Mouse (Mus musculus) kidney, embryonic 16.5 days (tissue): Measurements from ENCODE around the gene Phldb3. TPM values are rescaled to one million over a fixed set of nuclear protein-coding genes. Genes with fewer than 3 reads are reported as not detected.

Experiments
- ATAC-seq: fragments of 200-750 bp; cut with Nextera tagmentation; 2 replicates; pipeline ENCODE4 v1.8.0; 2017; ENCODE audit warnings: moderate TSS enrichment; ENCODE audit not compliant: low FRiP score, low TSS enrichment
- H3K27ac ChIP-seq: fragments of 300-500 bp; sonication (generic); 2 replicates; pipeline ENCODE4 v1.5.1; 2014; ENCODE audit warnings: low read length
- H3K27me3 ChIP-seq: fragments of 300-500 bp; sonication (generic); 2 replicates; pipeline ENCODE4 v1.6.1; 2014; ENCODE audit warnings: low read length, control low read depth, mixed read lengths; ENCODE audit not compliant: insufficient read depth
- H3K36me3 ChIP-seq: fragments of 300-500 bp; sonication (generic); 2 replicates; pipeline ENCODE4 v1.6.1; 2014; ENCODE audit warnings: low read length, control low read depth, mixed read lengths; ENCODE audit not compliant: insufficient read depth
- H3K4me1 ChIP-seq: fragments of 300-500 bp; sonication (generic); 2 replicates; pipeline ENCODE4 v1.6.1; 2014; ENCODE audit warnings: low read length, control low read depth, mixed read lengths; ENCODE audit not compliant: insufficient read depth
- H3K4me2 ChIP-seq: fragments of 300-500 bp; sonication (generic); replicated peaks from 2 replicates; pipeline ENCODE4 v1.6.1; 2014; ENCODE audit warnings: low read depth, low read length
- H3K4me3 ChIP-seq: fragments of 300-500 bp; sonication (generic); 2 replicates; pipeline ENCODE4 v1.5.1; 2014; ENCODE audit warnings: mild to moderate bottlenecking, low read length
- H3K9ac ChIP-seq: fragments of 300-500 bp; sonication (generic); replicated peaks from 2 replicates; pipeline ENCODE4 v1.6.1; 2014; ENCODE audit warnings: low read length
- H3K9me3 ChIP-seq: fragments of 300-500 bp; sonication (generic); 2 replicates; pipeline ENCODE4 v1.6.1; 2016; ENCODE audit warnings: low read length, control low read depth
- WGBS: fragments of 180-500 bp; shearing (Covaris S2); extraction: QIAGEN DNeasy Blood & Tissue Kit; methylation state at CpG from one replicate; pipeline ENCODE4 v1.1.7; 2014; 5-methylcytosine and 5-hydroxymethylcytosine counted together
- polyA plus RNA-seq: library from polyadenylated mRNA; unstranded; fragments of >200 nt; fragmentation: Nextera tagmentation; extraction: Ambion mirVana; gene quantifications from 2 replicates; pipeline ENCODE4 v1.2.1, GENCODE M21; 2015

Phldb3 gene
- polyA plus RNA-seq, 1 experiment from 2014 or later, result 0.14 TPM

DNA sequence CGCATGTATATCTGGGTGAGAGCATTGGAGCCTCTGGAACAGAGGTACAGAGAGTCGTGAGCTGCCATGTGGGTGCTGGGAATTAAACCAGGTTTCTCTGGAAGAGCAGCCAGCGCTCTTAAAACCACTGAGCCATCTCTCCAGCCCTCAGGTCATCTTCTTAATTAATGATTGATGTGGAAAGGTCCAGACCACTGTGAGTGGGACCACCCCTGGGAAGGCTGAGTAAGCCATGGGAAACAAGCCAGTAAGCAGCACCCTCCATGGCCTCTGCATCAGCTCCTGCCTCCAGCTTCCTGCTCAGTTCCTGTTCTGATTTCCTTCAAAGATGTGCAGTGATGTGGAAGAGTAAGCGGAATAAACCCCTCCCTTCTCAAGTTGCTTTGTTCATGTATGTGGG is 18.4 kb upstream of the Phldb3 start:
- H3K4me1 ChIP-seq, result peaks cover 38% of the 10 kb centered on the region
- WGBS, result 39% methylated on average over 4 of the region's 4 CpGs
- no peak overlapping the region for H3K4me2 ChIP-seq
- no peaks in the 10 kb centered on the region for H3K27me3 ChIP-seq
- peak; percentile 67 for ATAC-seq
- no peaks in the 10 kb centered on the region for H3K9me3 ChIP-seq
- peak overlapping the region; percentile 64 for H3K27ac ChIP-seq
- no peak overlapping the region for H3K9ac ChIP-seq
- H3K4me3 ChIP-seq, result no peak overlapping the region
- no peaks in the 10 kb centered on the region for H3K36me3 ChIP-seq

- Histone ChIP-seq H3K4me1 (peaks cover 35% of the 10 kb centered on the region), H3K9me3 (no peaks in the 10 kb centered on the region), H3K27me3 (no peaks in the 10 kb centered on the region), H3K4me2 (no peak overlapping the region), H3K36me3 (no peaks in the 10 kb centered on the region), H3K9ac (no peak overlapping the region), H3K27ac (peak overlapping the region; percentile 64), H3K4me3 (no peak overlapping the region)
- 71% methylated on average over 6 of the region's 6 CpGs for WGBS
- ATAC-seq, result no peak
These were observed 17.8 kb upstream of the Phldb3 start for GRCm38 (mm10) chr7:24592781-24593180.

DNA sequence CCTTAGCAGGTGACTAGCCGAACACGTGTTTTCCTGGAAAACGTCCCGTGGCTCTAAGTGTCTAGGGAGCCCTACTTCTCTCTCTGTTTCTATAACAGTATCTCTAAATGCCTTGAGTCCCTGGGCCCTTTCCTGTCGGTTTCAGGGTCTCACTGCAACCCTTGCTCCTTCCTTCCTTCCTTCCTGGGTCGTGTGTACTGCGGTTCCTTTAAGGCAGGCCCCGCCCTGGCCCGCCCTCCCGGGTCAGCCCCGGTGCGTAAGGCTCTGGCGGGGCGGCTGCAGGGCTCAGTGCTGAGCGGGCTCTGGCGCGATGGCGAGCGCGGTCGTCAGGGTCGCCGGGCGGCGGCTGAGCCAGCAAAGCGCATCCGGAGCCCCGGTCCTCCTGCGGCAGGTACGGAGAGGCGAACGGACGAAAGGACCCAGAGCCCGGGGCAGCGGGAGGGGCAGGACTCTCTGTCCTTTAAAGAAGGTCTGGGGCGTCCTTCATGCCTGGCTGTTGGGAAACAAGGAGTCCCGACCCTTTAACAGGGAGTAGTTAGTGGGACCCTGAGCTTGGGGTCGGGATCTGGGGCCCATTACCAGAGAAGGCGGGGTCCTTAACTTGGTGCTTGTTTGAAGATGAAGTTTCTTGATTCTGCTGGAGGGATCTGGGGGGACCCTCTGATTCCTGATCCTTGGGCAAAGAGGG is 16.8 kb upstream of the Phldb3 start:
- Histone ChIP-seq H3K4me2 (peak overlapping the region; percentile 82), H3K27me3 (no peaks in the 10 kb centered on the region), H3K36me3 (no peaks in the 10 kb centered on the region), H3K27ac (peak overlapping the region; percentile 21; the same call in 1 of the 2 replicates), H3K4me1 (peaks cover 34% of the 10 kb centered on the region), H3K9me3 (no peaks in the 10 kb centered on the region), H3K4me3 (peak overlapping the region; percentile 77), H3K9ac (peak overlapping the region; percentile 85)
- 2% methylated on average over 37 of the region's 39 CpGs for WGBS
- ATAC-seq, result peak; percentile 91

- WGBS, result 3% methylated on average over 13 of the region's 13 CpGs
- ATAC-seq, result 0 out of 2 replicates have a peak, but pooled peaks have one; percentile 5
- peak overlapping the region; percentile 82 for H3K4me2 ChIP-seq
These were observed 16.2 kb upstream of the Phldb3 start for GRCm38 (mm10) chr7:24594309-24594803.

DNA sequence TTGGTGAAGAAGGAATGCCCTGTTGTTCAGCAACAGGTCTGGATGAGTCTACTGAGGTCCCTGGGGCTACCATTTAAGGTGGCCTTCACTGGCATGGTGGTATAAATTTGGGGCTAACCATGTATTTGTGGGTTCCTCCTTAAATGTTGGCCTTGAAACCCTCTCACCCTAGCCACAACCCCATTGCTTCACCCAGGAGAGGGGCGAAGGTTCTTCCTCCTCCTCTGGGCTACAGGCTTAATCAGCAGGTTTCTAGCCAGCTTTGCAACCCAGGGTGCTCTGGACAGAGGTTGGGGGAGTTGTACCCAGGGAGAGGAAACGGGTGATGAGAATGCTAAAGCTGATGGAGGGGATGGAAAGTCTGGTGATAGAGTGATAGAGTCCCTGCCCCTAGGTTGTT is 15.1 kb upstream of the Phldb3 start:
- Histone ChIP-seq H3K4me3 (no peak overlapping the region), H3K9ac (no peak overlapping the region), H3K4me1 (peaks cover 34% of the 10 kb centered on the region), H3K4me2 (peak overlapping the region; percentile 82), H3K9me3 (no peaks in the 10 kb centered on the region), H3K27ac (no peak overlapping the region), H3K36me3 (no peaks in the 10 kb centered on the region), H3K27me3 (no peaks in the 10 kb centered on the region)
- 67% methylated on average over 2 of the region's 2 CpGs for WGBS
- ATAC-seq, result no peak

More at GRCm38 (mm10) chr7:24594309-24594803, 16.2 kb upstream of the Phldb3 start:
- H3K9me3 ChIP-seq, result no peaks in the 10 kb centered on the region
- H3K4me3 ChIP-seq, result peak overlapping the region; percentile 77
- H3K27ac ChIP-seq, result peak overlapping the region; percentile 21; the same call in 1 of the 2 replicates
- peaks cover 34% of the 10 kb centered on the region for H3K4me1 ChIP-seq
- H3K36me3 ChIP-seq, result no peaks in the 10 kb centered on the region
- peak overlapping the region; percentile 85 for H3K9ac ChIP-seq
- no peaks in the 10 kb centered on the region for H3K27me3 ChIP-seq

DNA sequence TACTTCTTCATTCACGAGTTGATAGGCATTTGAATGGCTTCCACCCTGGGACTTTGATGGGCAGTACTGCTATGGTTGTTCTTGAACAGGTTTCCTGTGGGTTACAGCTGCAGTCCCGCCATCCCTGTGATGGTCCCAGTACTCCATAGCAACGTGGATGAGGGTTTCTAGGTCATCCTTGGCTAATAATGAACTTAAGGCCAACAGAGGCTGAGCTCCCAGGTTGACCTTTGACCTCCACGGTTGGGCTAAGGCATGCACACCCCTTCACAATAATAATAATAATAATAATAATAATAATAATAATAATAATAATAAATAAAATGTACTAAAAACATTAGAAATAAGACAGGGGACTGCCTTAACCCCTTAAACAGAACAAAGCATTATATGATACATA is 12.4 kb upstream of the Phldb3 start:
- no peak overlapping the region for H3K4me3 ChIP-seq
- no peaks in the 10 kb centered on the region for H3K9me3 ChIP-seq
- H3K36me3 ChIP-seq, result no peaks in the 10 kb centered on the region
- H3K27me3 ChIP-seq, result no peaks in the 10 kb centered on the region
- H3K4me1 ChIP-seq, result peaks cover 20% of the 10 kb centered on the region; the same call in 1 of the 2 replicates
- no peak for ATAC-seq
- no peak overlapping the region for H3K27ac ChIP-seq
- H3K4me2 ChIP-seq, result no peak overlapping the region
- no peak overlapping the region for H3K9ac ChIP-seq
- WGBS, result 73% methylated on average over 4 of the region's 4 CpGs

DNA sequence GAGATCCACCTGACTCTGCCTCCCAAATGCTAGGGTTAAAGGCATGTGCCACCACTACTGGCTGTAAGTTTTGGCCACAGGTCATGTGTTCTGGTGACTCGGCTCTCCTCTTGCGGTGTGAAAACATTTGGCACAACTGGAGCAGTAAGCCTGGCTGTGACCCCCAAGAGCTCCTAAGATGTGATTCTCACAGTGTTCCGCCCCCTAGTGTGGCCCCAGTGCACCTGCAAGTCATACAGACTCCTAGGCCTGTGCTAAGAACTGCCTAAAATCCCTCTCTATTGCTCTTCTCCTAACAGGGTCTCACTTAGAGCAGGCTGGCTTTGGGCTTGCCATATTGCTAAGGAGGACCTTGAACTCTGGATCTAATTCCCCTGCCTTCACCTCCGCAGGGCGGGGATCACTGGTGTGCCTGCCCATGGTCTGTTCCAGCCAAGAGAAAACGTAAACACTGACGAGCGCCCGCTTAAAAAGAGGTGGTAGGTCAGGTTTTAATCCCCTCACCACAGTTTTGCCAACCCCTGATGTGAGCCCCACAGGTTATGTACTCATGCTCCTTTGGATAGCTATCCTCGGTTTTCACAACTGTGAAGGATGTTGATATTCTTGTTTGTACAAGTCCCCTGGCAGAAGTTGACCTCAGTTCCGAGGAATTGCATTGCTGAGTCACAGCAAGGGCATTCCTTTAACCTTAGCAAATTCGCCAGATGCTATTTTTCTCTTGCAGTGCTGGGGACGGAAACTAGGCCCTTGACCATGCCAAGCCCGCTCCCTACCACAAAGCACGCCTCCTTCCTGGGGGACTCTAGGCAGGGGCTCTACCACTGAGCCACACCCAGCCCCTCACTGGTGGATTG is 11.1 kb upstream of the Phldb3 start:
- no peaks in the 10 kb centered on the region for H3K9me3 ChIP-seq
- no peaks in the 10 kb centered on the region for H3K27me3 ChIP-seq
- H3K36me3 ChIP-seq, result no peaks in the 10 kb centered on the region
- H3K27ac ChIP-seq, result no peak overlapping the region
- H3K4me1 ChIP-seq, result 0 out of 2 replicates have a peak, but pooled peaks cover 11% of the 10 kb centered on the region
- no peak overlapping the region for H3K4me2 ChIP-seq
- H3K9ac ChIP-seq, result no peak overlapping the region
- ATAC-seq, result no peak
- H3K4me3 ChIP-seq, result no peak overlapping the region
- WGBS, result 79% methylated on average over 15 of the region's 15 CpGs

DNA sequence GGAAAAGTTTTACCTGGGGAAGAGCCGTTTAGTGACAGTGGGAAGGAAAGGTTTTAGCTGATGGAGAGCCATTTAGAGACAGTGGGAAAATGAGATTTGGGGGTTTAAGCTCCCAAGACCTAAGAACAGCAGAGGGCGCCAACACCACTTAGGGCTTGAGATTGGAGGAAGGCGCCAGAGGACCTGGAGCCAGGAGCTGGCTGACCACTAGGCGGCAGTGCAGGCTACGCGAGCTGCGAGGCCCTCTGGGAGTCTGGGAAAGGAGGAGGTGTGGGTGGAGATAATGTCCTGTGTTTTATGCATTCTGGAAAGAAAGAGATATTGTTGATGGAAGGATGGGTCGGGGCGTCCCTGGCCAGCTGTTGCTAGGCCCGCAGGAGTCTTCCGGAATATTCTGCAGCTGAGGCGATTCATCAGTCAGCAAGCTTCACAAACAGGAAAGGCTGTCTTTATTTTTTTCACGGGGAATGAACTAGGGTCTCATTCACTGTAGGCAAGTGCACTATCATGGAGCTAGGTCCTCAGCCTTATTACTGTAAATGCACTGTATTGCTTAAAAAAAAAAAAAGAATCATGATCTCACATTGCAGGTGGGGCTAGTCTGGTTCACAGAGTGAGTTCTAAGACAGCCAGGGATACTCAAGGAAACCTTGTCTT is 9.5 kb upstream of the Phldb3 start:
- H3K4me2 ChIP-seq, result peak overlapping the region; percentile 40
- H3K9me3 ChIP-seq, result no peaks in the 10 kb centered on the region
- H3K27me3 ChIP-seq, result no peaks in the 10 kb centered on the region
- no peaks in the 10 kb centered on the region for H3K4me1 ChIP-seq
- H3K36me3 ChIP-seq, result no peaks in the 10 kb centered on the region
- no peak overlapping the region for H3K27ac ChIP-seq
- ATAC-seq, result peak; percentile 85
- H3K9ac ChIP-seq, result 0 out of 2 replicates have a peak overlapping the region, but pooled peaks have one; percentile 22
- H3K4me3 ChIP-seq, result peak overlapping the region; percentile 7; the same call in 1 of the 2 replicates
- WGBS, result 5% methylated on average over 13 of the region's 13 CpGs

- 88% methylated on average over 7 of the region's 7 CpGs for WGBS
- no peaks in the 10 kb centered on the region for H3K9me3 ChIP-seq
- H3K4me2 ChIP-seq, result no peak overlapping the region
These were observed 5.0 kb upstream of the Phldb3 start for GRCm38 (mm10) chr7:24605561-24605960.

More at GRCm38 (mm10) chr7:24605561-24605960, 5.0 kb upstream of the Phldb3 start:
- Histone ChIP-seq H3K9ac (no peak overlapping the region), H3K36me3 (no peaks in the 10 kb centered on the region), H3K4me3 (no peak overlapping the region), H3K27ac (no peak overlapping the region), H3K4me1 (peaks cover 6% of the 10 kb centered on the region), H3K27me3 (peaks cover 14% of the 10 kb centered on the region)
- no peak for ATAC-seq
